Mouse (Mus musculus) myocyte (in vitro differentiated cells): ENCODE measurements around the gene Olfr1371.

Experiments
- E2F4 ChIP-seq: IDR thresholded peaks from one replicate; pipeline ENCODE4 v1.6.1; 2011; ENCODE audit warnings: mild to moderate bottlenecking, control low read depth, moderate library complexity; ENCODE audit not compliant: insufficient read depth
- MAX ChIP-seq: IDR thresholded peaks from one replicate; pipeline ENCODE4 v1.6.1; 2011; ENCODE audit warnings: low read depth, mild to moderate bottlenecking, control low read depth
- MYOD1 ChIP-seq, 3 experiments: IDR thresholded peaks; one replicate each; pipeline ENCODE4 v1.6.1; 2011; ENCODE audit warnings: control low read depth in 2 of 3, low read depth in 2 of 3, mild to moderate bottlenecking in 2 of 3, moderate library complexity in 1 of 3; ENCODE audit not compliant: insufficient read length in 2 of 3, control insufficient read depth in 1 of 3
- MYOG ChIP-seq, 3 experiments: IDR thresholded peaks; one replicate each; pipeline ENCODE4 v1.6.1; 2011; ENCODE audit warnings: control low read depth in 2 of 3, low read depth in 2 of 3, mild to moderate bottlenecking in 2 of 3; ENCODE audit not compliant: insufficient read length in 2 of 3, control insufficient read depth in 1 of 3, insufficient read depth in 1 of 3
- POLR2A ChIP-seq: IDR thresholded peaks from one replicate; pipeline ENCODE4 v1.6.1; 2011; ENCODE audit warnings: low read depth, mild to moderate bottlenecking, control low read depth, moderate library complexity; ENCODE audit not compliant: insufficient read length
- REST ChIP-seq: IDR thresholded peaks from one replicate; pipeline ENCODE4 v1.6.1; 2011; ENCODE audit warnings: mild to moderate bottlenecking, control low read depth, moderate library complexity; ENCODE audit not compliant: insufficient read depth, insufficient read length
- SRF ChIP-seq: IDR thresholded peaks from one replicate; pipeline ENCODE4 v1.6.1; 2011; ENCODE audit warnings: low read depth; ENCODE audit not compliant: control insufficient read depth, insufficient read length
- TCF12 ChIP-seq: IDR thresholded peaks from one replicate; pipeline ENCODE4 v1.6.1; 2011; ENCODE audit warnings: mild to moderate bottlenecking, control low read depth; ENCODE audit not compliant: poor library complexity, insufficient read depth, severe bottlenecking
- TCF3 ChIP-seq: IDR thresholded peaks from one replicate; pipeline ENCODE4 v1.6.1; 2011; ENCODE audit warnings: low read depth, control low read depth; ENCODE audit not compliant: insufficient read length
- USF1 ChIP-seq: IDR thresholded peaks from one replicate; pipeline ENCODE4 v1.6.1; 2011; ENCODE audit warnings: low read depth, mild to moderate bottlenecking, control low read depth, moderate library complexity

GRCm38 (mm10) chr11:52255077-52255476, 41.3 kb upstream of the Olfr1371 start:
- TF ChIP-seq E2F4 (no peak), TCF3 (no peak), TCF12 (no peak), POLR2A (no peak), MYOG (IDR thresholded peaks at IDR 0.05; ENCODE audit: control insufficient read depth in 1 of 3, insufficient read depth in 1 of 3, insufficient read length in 2 of 3, low read depth in 2 of 3) (no peak), USF1 (no peak), MAX (no peak), SRF (no peak), MYOD1 (IDR thresholded peaks at IDR 0.05; ENCODE audit: control insufficient read depth in 1 of 3, insufficient read length in 2 of 3, low read depth in 2 of 3) (no peak), REST (no peak)
